25 mouse cellular contexts compared by ENCODE assay signal in genomic region chr5:73047651-73048245, GRCm38 (mm10). TPM values are rescaled to one million over a fixed set of nuclear protein-coding genes. Genes with fewer than 3 reads are reported as not detected.
"Had no signal": no experiment of that assay in that cellular context is flagged by ENCODE, and none has a peak within 500 bp of the region (broad histone marks: within the 10 kb centered on the region; RNA-seq: fewer than 3 reads in every experiment).

No protein-coding gene starts in this region.

- H3K27ac ChIP-seq: gastrocnemius, adult 2 months; heart, embryonic 13.5 days; heart, embryonic 15.5 days; hindbrain, embryonic 13.5 days; hindbrain, embryonic 15.5 days; hindbrain, postnatal 0 days; kidney, embryonic 15.5 days; kidney, postnatal 0 days; layer of hippocampus, adult 2 months; limb, embryonic 13.5 days; limb, embryonic 15.5 days; liver, embryonic 12.5 days; liver, embryonic 14.5 days had no signal

- DNase-seq: gastrocnemius, adult 2 months; gastrocnemius, postnatal 14 days; gastrocnemius, postnatal 36 days; heart, adult 18-20 months; heart, postnatal 14 days; heart, postnatal 36 days; kidney, adult 11 months; kidney, postnatal 14 days; kidney, postnatal 4 days had no signal

- ATAC-seq: hindbrain, postnatal 0 days; intestine, embryonic 16.5 days; liver, embryonic 12.5 days had no signal

- H3K4me3 ChIP-seq: gastrocnemius, adult 2 months; heart, embryonic 13.5 days; heart, embryonic 15.5 days; hindbrain, embryonic 13.5 days; hindbrain, embryonic 15.5 days; kidney, embryonic 15.5 days; layer of hippocampus, adult 2 months; limb, embryonic 13.5 days; limb, embryonic 15.5 days; liver, embryonic 12.5 days had no signal

- H3K9me3 ChIP-seq: heart, embryonic 13.5 days; heart, embryonic 15.5 days; hindbrain, embryonic 13.5 days; hindbrain, embryonic 15.5 days; kidney, embryonic 15.5 days; limb, embryonic 15.5 days had no signal

- H3K27me3 ChIP-seq: heart, embryonic 13.5 days; heart, embryonic 15.5 days; hindbrain, embryonic 13.5 days; hindbrain, embryonic 15.5 days; kidney, embryonic 15.5 days; limb, embryonic 13.5 days; limb, embryonic 15.5 days; liver, embryonic 12.5 days had no signal

- H3K4me1 ChIP-seq: heart, embryonic 15.5 days; hindbrain, embryonic 13.5 days; hindbrain, embryonic 15.5 days; kidney, embryonic 15.5 days; limb, embryonic 13.5 days; limb, embryonic 15.5 days; liver, embryonic 12.5 days had no signal

- H3K9ac ChIP-seq: heart, embryonic 13.5 days; heart, embryonic 15.5 days; hindbrain, embryonic 13.5 days; hindbrain, embryonic 15.5 days; kidney, embryonic 15.5 days; limb, embryonic 13.5 days; limb, embryonic 15.5 days; liver, embryonic 12.5 days; liver, embryonic 14.5 days had no signal

- H3K4me2 ChIP-seq: heart, embryonic 11.5 days; heart, embryonic 13.5 days; heart, embryonic 15.5 days; hindbrain, embryonic 13.5 days; hindbrain, embryonic 15.5 days; kidney, embryonic 15.5 days; limb, embryonic 13.5 days; limb, embryonic 15.5 days; liver, embryonic 12.5 days had no signal

RNA-seq across cellular contexts. Expression of gene Slc10a4, which starts 41.1 kb away (rescaled TPM):
- total RNA-seq: gastrocnemius, adult 2 months; gastrocnemius, postnatal 14 days; heart, adult 18-20 months; heart, postnatal 14 days; hematopoietic stem cell, adult 5-6 weeks; liver, adult 2 months had no signal
- polyA plus RNA-seq: liver, adult 2 months had no signal
